Comparison of ENCODE assay signal across 10 mouse cellular contexts in the genomic region with DNA sequence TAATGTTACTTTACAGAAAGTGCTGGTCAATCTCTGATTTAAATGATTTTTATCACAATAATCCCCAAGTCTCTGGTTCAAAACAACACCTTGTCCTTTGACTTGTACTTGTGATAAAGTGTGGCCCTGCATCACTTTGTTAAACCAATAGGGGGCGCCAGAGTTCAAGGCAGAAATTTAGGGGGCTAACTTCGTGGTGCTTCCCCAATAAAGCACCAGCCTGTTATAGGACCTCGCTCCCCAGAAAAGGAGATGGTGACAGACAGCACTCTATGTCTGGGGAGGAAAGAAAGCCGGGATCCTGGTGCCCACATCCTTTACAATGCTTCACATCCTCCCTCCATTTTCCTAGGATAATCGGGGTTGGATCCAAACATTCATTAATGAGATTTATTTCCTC.
DNase-seq lines count a peak whose midpoint lies in the region; ATAC-seq and TF ChIP-seq lines count a peak whose summit lies in the region.
"Had no signal": no experiment of that assay in that cellular context is flagged by ENCODE, and none has a peak within 500 bp of the region (broad histone marks: within the 10 kb centered on the region; RNA-seq: fewer than 3 reads in every experiment).

No protein-coding gene starts in this region.

- 0 out of 2 replicates have a peak, but pooled peaks have one; percentile 19 for TF ChIP-seq CTCF in G1E (IDR thresholded peaks at IDR 0.05; ENCODE audit: low read depth, low read length)

- ATAC-seq in cerebellum, adult (ENCODE audit: insufficient number of reproducible peaks, low FRiP score, low TSS enrichment) = no peak
- no peak for ATAC-seq in kidney, embryonic 16.5 days (ENCODE audit: low FRiP score, low TSS enrichment)
- no peak for ATAC-seq in G1E (ENCODE audit: extremely low read depth, insufficient number of reproducible peaks, low FRiP score, poor library complexity, severe bottlenecking)
- ATAC-seq in forebrain, embryonic 12.5 days (ENCODE audit: low FRiP score) = no peak

- no peak overlapping the region for H3K4me3 ChIP-seq in kidney, embryonic 16.5 days (ENCODE audit: low read length)
- no peak overlapping the region for H3K4me3 ChIP-seq in G1E (ENCODE audit: low read depth, low read length)
- no peak overlapping the region for H3K4me3 ChIP-seq in forebrain, embryonic 12.5 days (replicated peaks)
- H3K4me3 ChIP-seq: myocyte had no signal

- no peaks in the 10 kb centered on the region for H3K36me3 ChIP-seq in kidney, embryonic 16.5 days (ENCODE audit: insufficient read depth, low read length)
- H3K36me3 ChIP-seq in G1E (replicated peaks) = no peaks in the 10 kb centered on the region
- H3K36me3 ChIP-seq in forebrain, embryonic 12.5 days (replicated peaks) = no peaks in the 10 kb centered on the region

- DNase-seq in cerebellum, postnatal 10 days = peak; percentile 55 to 62
- peak; percentile 34 to 37 for DNase-seq in kidney, postnatal 4 days
- DNase-seq in G1E (ENCODE audit: low spot score) = no peak
- peak; percentile 44 for DNase-seq in naive thymus-derived CD4-positive, alpha-beta T cell, adult 2 months (ENCODE audit: low read depth)
- no peak for DNase-seq in adipocyte (ENCODE audit: low spot score)
- DNase-seq: cerebellum, adult 11-12 months had no signal

- H3K9ac ChIP-seq in kidney, embryonic 16.5 days (replicated peaks; ENCODE audit: low read length) = no peak overlapping the region
- H3K9ac ChIP-seq in forebrain, embryonic 12.5 days = no peak overlapping the region

- no peak overlapping the region for H3K4me2 ChIP-seq in kidney, embryonic 16.5 days (replicated peaks; ENCODE audit: low read depth, low read length)
- no peak overlapping the region for H3K4me2 ChIP-seq in forebrain, embryonic 12.5 days

- H3K9me3 ChIP-seq in kidney, embryonic 16.5 days (ENCODE audit: low read length) = no peaks in the 10 kb centered on the region
- H3K9me3 ChIP-seq in G1E (replicated peaks) = peaks cover 58% of the 10 kb centered on the region
- no peaks in the 10 kb centered on the region for H3K9me3 ChIP-seq in forebrain, embryonic 12.5 days

- WGBS in kidney, embryonic 16.5 days = 41% methylated on average over 5 of the region's 5 CpGs
- WGBS in forebrain, embryonic 12.5 days = 46% methylated on average over 5 of the region's 5 CpGs

- no peaks in the 10 kb centered on the region for H3K27me3 ChIP-seq in kidney, embryonic 16.5 days (ENCODE audit: insufficient read depth, low read length)
- H3K27me3 ChIP-seq in G1E (ENCODE audit: insufficient read depth, low read length) = no peaks in the 10 kb centered on the region
- peaks cover 9% of the 10 kb centered on the region for H3K27me3 ChIP-seq in forebrain, embryonic 12.5 days

- no peak overlapping the region for H3K27ac ChIP-seq in kidney, embryonic 16.5 days (ENCODE audit: low read length)
- H3K27ac ChIP-seq in forebrain, embryonic 12.5 days = no peak overlapping the region

- peaks cover 9% of the 10 kb centered on the region; the same call in 1 of the 2 replicates for H3K4me1 ChIP-seq in kidney, embryonic 16.5 days (ENCODE audit: insufficient read depth, low read length)
- no peaks in the 10 kb centered on the region for H3K4me1 ChIP-seq in G1E (ENCODE audit: insufficient read depth, low read depth, low read length)
- peaks cover 15% of the 10 kb centered on the region for H3K4me1 ChIP-seq in forebrain, embryonic 12.5 days

Comparison
In these comparisons a context has a peak if more than half of its experiments do, and no peak if none do; other contexts are left out.
1. DNase-seq: peak in cerebellum, postnatal 10 days (2 of 2), kidney, postnatal 4 days (2 of 2) and naive thymus-derived CD4-positive, alpha-beta T cell, adult 2 months (single experiment); none in G1E (single experiment) and adipocyte (single experiment).